Mouse (Mus musculus) thymus, adult 2 months (tissue): ENCODE results near the gene Tmem132e.

Experiments
- CTCF ChIP-seq: fragments of 200-500 bp; IDR thresholded peaks from 2 replicates; pipeline ENCODE4 v1.5.1; 2012; ENCODE audit warnings: mild to moderate bottlenecking, control low read depth, low read length, moderate library complexity, borderline replicate concordance; ENCODE audit not compliant: control insufficient read depth, poor library complexity, insufficient read depth; ENCODE audit errors: extremely low read depth
- POLR2A ChIP-seq: fragments of 200-500 bp; IDR thresholded peaks from 2 replicates; pipeline ENCODE4 v1.6.1; 2012; ENCODE audit warnings: mild to moderate bottlenecking, low read length, control low read depth, moderate library complexity; ENCODE audit not compliant: control insufficient read depth, poor library complexity, insufficient read depth; ENCODE audit errors: extremely low read depth

DNA sequence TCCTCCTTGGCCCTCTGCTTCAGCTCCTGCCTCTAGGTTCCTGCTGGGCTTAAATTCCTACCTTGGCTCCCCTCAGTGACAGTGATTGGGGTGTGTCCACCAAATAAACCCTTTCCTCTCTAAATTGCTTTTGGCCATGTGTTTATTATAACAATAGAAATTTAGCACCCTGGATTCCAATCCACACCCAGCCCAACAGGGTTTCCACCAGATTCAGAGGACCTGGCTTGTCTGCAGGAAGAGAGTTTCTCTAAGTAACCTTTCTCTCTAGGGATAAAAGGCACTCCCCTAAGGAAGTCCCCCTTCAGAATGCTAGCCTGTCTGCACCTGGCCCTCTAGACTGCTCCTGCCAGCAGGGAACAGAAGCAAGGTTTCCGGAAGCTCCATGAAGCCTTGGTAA, 82.4 kb downstream of the Tmem132e start:
- TF ChIP-seq CTCF (no peak), POLR2A (no peak)
